Mouse (Mus musculus): Measurements from ENCODE around the gene Aunip. TPM values are rescaled to one million over a fixed set of nuclear protein-coding genes. Genes with fewer than 3 reads are reported as not detected.

Aunip gene
- polyA plus RNA-seq, 1 experiment from 2014 or later = 1.3 TPM

- no peak overlapping the region for H3K27ac ChIP-seq
- H3K4me1 ChIP-seq = no peaks in the 10 kb centered on the region; the same call in 1 of the 2 replicates
- no peak for ATAC-seq (replicated peaks)
- H3K9ac ChIP-seq = no peak overlapping the region
- no peak overlapping the region for H3K4me2 ChIP-seq
- 90% methylated on average over 4 of the region's 4 CpGs for WGBS
- no peak overlapping the region for H3K4me3 ChIP-seq
- no peaks in the 10 kb centered on the region for H3K9me3 ChIP-seq
- no peaks in the 10 kb centered on the region for H3K27me3 ChIP-seq (replicated peaks)
- no peaks in the 10 kb centered on the region for H3K36me3 ChIP-seq (replicated peaks)
These were observed 5.5 kb upstream of the Aunip start for GRCm38 (mm10) chr4:134505303-134505789.

- H3K36me3 ChIP-seq (replicated peaks) = no peaks in the 10 kb centered on the region
- no peak overlapping the region for H3K4me2 ChIP-seq
- H3K27ac ChIP-seq = no peak overlapping the region
- no peak for ATAC-seq (replicated peaks)
- H3K9me3 ChIP-seq = no peaks in the 10 kb centered on the region
- peaks cover 2% of the 10 kb centered on the region for H3K4me1 ChIP-seq
- no peak overlapping the region for H3K9ac ChIP-seq
- no peaks in the 10 kb centered on the region for H3K27me3 ChIP-seq (replicated peaks)
- 76% methylated on average over 3 of the region's 4 CpGs for WGBS
- no peak overlapping the region for H3K4me3 ChIP-seq
These were observed 4.7 kb upstream of the Aunip start for GRCm38 (mm10) chr4:134505966-134506594.

GRCm38 (mm10) chr4:134506713-134507112 lies 4.1 kb upstream of the Aunip start:
- 85% methylated on average over 19 of the region's 19 CpGs for WGBS
- no peaks in the 10 kb centered on the region for H3K27me3 ChIP-seq (replicated peaks)
- no peaks in the 10 kb centered on the region for H3K9me3 ChIP-seq
- no peak overlapping the region for H3K27ac ChIP-seq
- ATAC-seq (replicated peaks) = no peak
- H3K36me3 ChIP-seq (replicated peaks) = no peaks in the 10 kb centered on the region
- H3K4me3 ChIP-seq = no peak overlapping the region
- no peak overlapping the region for H3K9ac ChIP-seq
- no peak overlapping the region for H3K4me2 ChIP-seq
- H3K4me1 ChIP-seq = peaks cover 6% of the 10 kb centered on the region

- no peaks in the 10 kb centered on the region for H3K9me3 ChIP-seq
These were observed 403 bp upstream of the Aunip start for GRCm38 (mm10) chr4:134510396-134510795.

GRCm38 (mm10) chr4:134511730-134512129 lies 931 bp downstream of the Aunip start:
- Histone ChIP-seq H3K36me3 (replicated peaks) (no peaks in the 10 kb centered on the region), H3K27ac (no peak overlapping the region), H3K4me3 (peak overlapping the region; percentile 44), H3K4me2 (peak overlapping the region; percentile 91), H3K4me1 (peaks cover 6% of the 10 kb centered on the region), H3K27me3 (replicated peaks) (no peaks in the 10 kb centered on the region), H3K9me3 (no peaks in the 10 kb centered on the region), H3K9ac (no peak overlapping the region)
- ATAC-seq (replicated peaks) = no peak
- WGBS = 71% methylated on average over 6 of the region's 6 CpGs

More at GRCm38 (mm10) chr4:134510396-134510795, 403 bp upstream of the Aunip start:
- Histone ChIP-seq H3K4me1 (peaks cover 6% of the 10 kb centered on the region), H3K27ac (no peak overlapping the region), H3K4me2 (peak overlapping the region; percentile 91), H3K36me3 (replicated peaks) (no peaks in the 10 kb centered on the region), H3K9ac (no peak overlapping the region), H3K27me3 (replicated peaks) (no peaks in the 10 kb centered on the region), H3K4me3 (no peak overlapping the region)
- ATAC-seq (replicated peaks) = peak; percentile 49
- 80% methylated on average over 4 of the region's 4 CpGs for WGBS

- no peak overlapping the region for H3K4me3 ChIP-seq
- ATAC-seq (replicated peaks) = no peak
- no peaks in the 10 kb centered on the region for H3K36me3 ChIP-seq (replicated peaks)
- no peak overlapping the region for H3K27ac ChIP-seq
- WGBS = 25% methylated on average over 15 of the region's 15 CpGs
- H3K4me2 ChIP-seq = peak overlapping the region; percentile 5; the same call in 1 of the 2 replicates
- no peak overlapping the region for H3K9ac ChIP-seq
- no peaks in the 10 kb centered on the region for H3K9me3 ChIP-seq
- H3K4me1 ChIP-seq = peaks cover 6% of the 10 kb centered on the region
- H3K27me3 ChIP-seq (replicated peaks) = no peaks in the 10 kb centered on the region
These were observed 2.0 kb downstream of the Aunip start for GRCm38 (mm10) chr4:134512798-134513197.

- Histone ChIP-seq H3K9ac (no peak overlapping the region), H3K9me3 (no peaks in the 10 kb centered on the region), H3K4me2 (no peak overlapping the region), H3K27ac (no peak overlapping the region), H3K27me3 (replicated peaks) (no peaks in the 10 kb centered on the region), H3K4me3 (no peak overlapping the region), H3K4me1 (peaks cover 6% of the 10 kb centered on the region), H3K36me3 (replicated peaks) (no peaks in the 10 kb centered on the region)
- WGBS = 93% methylated on average over 11 of the region's 11 CpGs
- no peak for ATAC-seq (replicated peaks)
These were observed 3.6 kb downstream of the Aunip start for GRCm38 (mm10) chr4:134514309-134514930.

GRCm38 (mm10) chr4:134515614-134516013 lies 4.8 kb downstream of the Aunip start:
- H3K4me2 ChIP-seq = no peak overlapping the region
- H3K4me3 ChIP-seq = no peak overlapping the region
- no peak overlapping the region for H3K9ac ChIP-seq
- no peaks in the 10 kb centered on the region for H3K27me3 ChIP-seq (replicated peaks)
- no peaks in the 10 kb centered on the region for H3K36me3 ChIP-seq (replicated peaks)
- WGBS = 81% methylated on average over 7 of the region's 7 CpGs
- ATAC-seq (replicated peaks) = no peak
- H3K4me1 ChIP-seq = peaks cover 6% of the 10 kb centered on the region
- H3K27ac ChIP-seq = no peak overlapping the region
- no peaks in the 10 kb centered on the region for H3K9me3 ChIP-seq

- H3K27ac ChIP-seq = no peak overlapping the region
These were observed 6.2 kb downstream of the Aunip start for GRCm38 (mm10) chr4:134516981-134517380.

GRCm38 (mm10) chr4:134517719-134518118 lies 6.9 kb downstream of the Aunip start:
- Histone ChIP-seq H3K36me3 (replicated peaks) (no peaks in the 10 kb centered on the region), H3K4me3 (no peak overlapping the region), H3K27ac (no peak overlapping the region), H3K4me1 (no peaks in the 10 kb centered on the region), H3K27me3 (replicated peaks) (no peaks in the 10 kb centered on the region), H3K4me2 (no peak overlapping the region), H3K9me3 (no peaks in the 10 kb centered on the region), H3K9ac (no peak overlapping the region)
- ATAC-seq (replicated peaks) = no peak
- WGBS = 89% methylated on average over 10 of the region's 10 CpGs

More at GRCm38 (mm10) chr4:134516981-134517380, 6.2 kb downstream of the Aunip start:
- no peaks in the 10 kb centered on the region for H3K4me1 ChIP-seq
- no peak for ATAC-seq (replicated peaks)
- no peak overlapping the region for H3K4me3 ChIP-seq
- H3K36me3 ChIP-seq (replicated peaks) = no peaks in the 10 kb centered on the region
- 83% methylated on average over 8 of the region's 8 CpGs for WGBS
- H3K9ac ChIP-seq = no peak overlapping the region
- H3K27me3 ChIP-seq (replicated peaks) = no peaks in the 10 kb centered on the region
- H3K9me3 ChIP-seq = no peaks in the 10 kb centered on the region
- no peak overlapping the region for H3K4me2 ChIP-seq

- Histone ChIP-seq H3K27ac (no peak overlapping the region), H3K4me3 (no peak overlapping the region), H3K36me3 (replicated peaks) (no peaks in the 10 kb centered on the region), H3K9me3 (no peaks in the 10 kb centered on the region), H3K4me2 (no peak overlapping the region), H3K27me3 (replicated peaks) (no peaks in the 10 kb centered on the region), H3K4me1 (no peaks in the 10 kb centered on the region), H3K9ac (no peak overlapping the region)
- no peak for ATAC-seq (replicated peaks)
- WGBS = 93% methylated on average over 4 of the region's 4 CpGs
These were observed 7.7 kb downstream of the Aunip start for GRCm38 (mm10) chr4:134518541-134518940.

GRCm38 (mm10) chr4:134519281-134519680 lies 8.5 kb downstream of the Aunip start:
- no peaks in the 10 kb centered on the region for H3K36me3 ChIP-seq (replicated peaks)
- no peaks in the 10 kb centered on the region for H3K27me3 ChIP-seq (replicated peaks)
- H3K4me2 ChIP-seq = no peak overlapping the region
- H3K9ac ChIP-seq = no peak overlapping the region
- no peak overlapping the region for H3K4me3 ChIP-seq
- no peak overlapping the region for H3K27ac ChIP-seq
- no peaks in the 10 kb centered on the region for H3K4me1 ChIP-seq
- no peaks in the 10 kb centered on the region for H3K9me3 ChIP-seq
- no peak for ATAC-seq (replicated peaks)

- Histone ChIP-seq H3K4me2 (no peak overlapping the region), H3K36me3 (replicated peaks) (peaks cover 13% of the 10 kb centered on the region; the same call in 1 of the 2 replicates), H3K9me3 (no peaks in the 10 kb centered on the region), H3K4me3 (no peak overlapping the region), H3K27me3 (replicated peaks) (no peaks in the 10 kb centered on the region), H3K4me1 (no peaks in the 10 kb centered on the region), H3K9ac (no peak overlapping the region), H3K27ac (no peak overlapping the region)
- WGBS = 92% methylated on average over 4 of the region's 4 CpGs
- ATAC-seq (replicated peaks) = no peak
These were observed 12.6 kb downstream of the Aunip start for GRCm38 (mm10) chr4:134523447-134523846.

Data from midbrain, embryonic 15.5 days (tissue).